Mouse (Mus musculus) gastrocnemius, postnatal 36 days (tissue): ENCODE results near the gene Olfml2a. TPM values are rescaled to one million over a fixed set of nuclear protein-coding genes. Genes with fewer than 3 reads are reported as not detected.

Experiments
- DNase-seq, 2 experiments: peaks; one replicate each; pipeline ENCODE4 v3.0.0; 2022
- intact Hi-C: fragments of 180-260 bp; cut with DNase I; formaldehyde crosslinking; loops from one replicate; pipeline ENCODE4 v1.15.1; 2025
- total RNA-seq, 2 experiments: library from RNA; stranded (reverse); gene quantifications; 2 replicates each; pipeline ENCODE4 v1.2.3; 2021

The Olfml2a gene
- total RNA-seq, 2 experiments from 2014 or later, result 5.3 to 6.1 TPM

- no peak for DNase-seq
- intact Hi-C loops, result no loop called here
These were observed 5.1 kb downstream of the Olfml2a start for GRCm38 (mm10) chr2:38936721-38937378.

GRCm38 (mm10) chr2:38937396-38937795 is 5.6 kb downstream of the Olfml2a start:
- DNase-seq, result no peak
- intact Hi-C loops, result no loop called here

- intact Hi-C loops, result no loop called here
- DNase-seq, result no peak
These were observed 6.2 kb downstream of the Olfml2a start for GRCm38 (mm10) chr2:38938007-38938406.

GRCm38 (mm10) chr2:38939047-38939446 is 7.3 kb downstream of the Olfml2a start:
- DNase-seq, result no peak
- intact Hi-C loops, result no loop called here

- intact Hi-C loops, result loop anchor here (2.0 kb wide), 1 partner anchor 45 kb away; no protein-coding TSS in a partner anchor
- no peak for DNase-seq
These were observed 9.6 kb downstream of the Olfml2a start for GRCm38 (mm10) chr2:38941426-38941825.

GRCm38 (mm10) chr2:38941898-38942297 is 10.1 kb downstream of the Olfml2a start:
- intact Hi-C loops, result loop anchor here (2.0 kb wide), 1 partner anchor 45 kb away; no protein-coding TSS in a partner anchor
- no peak for DNase-seq

GRCm38 (mm10) chr2:38943161-38943560 is 11.4 kb downstream of the Olfml2a start:
- intact Hi-C loops, result no loop called here
- DNase-seq, result no peak

- intact Hi-C loops, result no loop called here
These were observed 12.2 kb downstream of the Olfml2a start for GRCm38 (mm10) chr2:38943977-38944376.

GRCm38 (mm10) chr2:38944460-38945161 is 12.8 kb downstream of the Olfml2a start:
- DNase-seq, result no peak
- intact Hi-C loops, result no loop called here

More at GRCm38 (mm10) chr2:38943977-38944376, 12.2 kb downstream of the Olfml2a start:
- no peak for DNase-seq

- no peak for DNase-seq
- intact Hi-C loops, result no loop called here
These were observed 15.8 kb downstream of the Olfml2a start for GRCm38 (mm10) chr2:38947566-38947965.

GRCm38 (mm10) chr2:38950281-38950719 is 18.5 kb downstream of the Olfml2a start:
- peak; percentile 62 to 65 for DNase-seq
- intact Hi-C loops, result no loop called here

GRCm38 (mm10) chr2:38953152-38953883 is 21.5 kb downstream of the Olfml2a start:
- intact Hi-C loops, result no loop called here
- DNase-seq, result peak; percentile 65 to 77

GRCm38 (mm10) chr2:38956062-38956461 is 24.3 kb downstream of the Olfml2a start:
- intact Hi-C loops, result no loop called here
- DNase-seq, result no peak

GRCm38 (mm10) chr2:38957671-38958223 is 26.0 kb downstream of the Olfml2a start:
- no peak for DNase-seq
- intact Hi-C loops, result no loop called here

GRCm38 (mm10) chr2:38964198-38964597 is 32.4 kb downstream of the Olfml2a start:
- intact Hi-C loops, result no loop called here

GRCm38 (mm10) chr2:38969650-38970049 is 37.9 kb downstream of the Olfml2a start:
- intact Hi-C loops, result no loop called here

More at GRCm38 (mm10) chr2:38964198-38964597, 32.4 kb downstream of the Olfml2a start:
- no peak for DNase-seq

GRCm38 (mm10) chr2:38970057-38970456 is 38.3 kb downstream of the Olfml2a start:
- intact Hi-C loops, result no loop called here
- DNase-seq, result no peak

More at GRCm38 (mm10) chr2:38969650-38970049, 37.9 kb downstream of the Olfml2a start:
- no peak for DNase-seq

- intact Hi-C loops, result no loop called here
- no peak for DNase-seq
These were observed 41.4 kb downstream of the Olfml2a start for GRCm38 (mm10) chr2:38973223-38973622.

- DNase-seq, result no peak
These were observed 41.9 kb downstream of the Olfml2a start for GRCm38 (mm10) chr2:38973701-38974100.

GRCm38 (mm10) chr2:38974171-38974570 is 42.4 kb downstream of the Olfml2a start:
- DNase-seq, result no peak
- intact Hi-C loops, result no loop called here

More at GRCm38 (mm10) chr2:38973701-38974100, 41.9 kb downstream of the Olfml2a start:
- intact Hi-C loops, result no loop called here

- intact Hi-C loops, result no loop called here
- DNase-seq, result no peak
These were observed 43.4 kb downstream of the Olfml2a start for GRCm38 (mm10) chr2:38975181-38975580.
